Mouse (Mus musculus): ENCODE results near the gene Dpf2.

Dpf2 gene

DNA sequence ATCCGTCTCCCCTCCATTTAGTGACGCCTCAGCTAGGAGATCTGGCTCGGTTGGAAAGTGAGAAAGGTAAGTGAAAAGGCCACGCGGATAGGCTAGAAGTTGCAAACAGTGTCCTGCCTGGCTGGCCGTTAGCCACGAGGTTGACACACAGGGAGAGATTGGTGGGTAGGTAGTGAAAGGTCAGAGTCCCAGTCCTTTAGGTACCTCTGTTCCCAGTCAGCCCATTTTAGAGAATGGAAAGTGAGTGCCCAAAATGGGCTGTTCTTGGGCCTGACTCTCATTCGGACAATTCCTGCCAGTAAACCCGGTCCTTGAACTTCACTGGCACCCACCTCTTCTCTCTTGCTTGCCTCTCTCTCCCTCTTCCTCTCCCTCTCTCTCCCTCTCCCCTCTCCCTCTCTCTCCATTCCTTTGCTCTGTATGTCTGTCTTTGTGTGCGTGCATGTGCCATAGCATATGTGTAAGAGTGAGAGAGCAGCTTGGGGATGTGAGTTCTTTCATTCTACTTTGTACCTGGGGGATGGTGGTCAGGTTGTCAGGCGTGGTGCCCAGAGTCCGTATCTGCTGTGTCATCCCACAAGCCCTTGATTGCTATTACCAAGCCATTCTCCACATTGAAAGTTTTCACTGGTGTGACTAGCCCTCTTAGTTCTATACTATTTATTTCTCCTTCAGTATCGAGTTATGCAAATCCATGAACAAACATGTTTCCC, at the start of gene Dpf2:
Gene Dpf2 (minus strand): TSS at position 4 of the 713 bp plus-strand sequence.
- in situ Hi-C loops (cut with MboI, MseI) = no loop called here

DNA sequence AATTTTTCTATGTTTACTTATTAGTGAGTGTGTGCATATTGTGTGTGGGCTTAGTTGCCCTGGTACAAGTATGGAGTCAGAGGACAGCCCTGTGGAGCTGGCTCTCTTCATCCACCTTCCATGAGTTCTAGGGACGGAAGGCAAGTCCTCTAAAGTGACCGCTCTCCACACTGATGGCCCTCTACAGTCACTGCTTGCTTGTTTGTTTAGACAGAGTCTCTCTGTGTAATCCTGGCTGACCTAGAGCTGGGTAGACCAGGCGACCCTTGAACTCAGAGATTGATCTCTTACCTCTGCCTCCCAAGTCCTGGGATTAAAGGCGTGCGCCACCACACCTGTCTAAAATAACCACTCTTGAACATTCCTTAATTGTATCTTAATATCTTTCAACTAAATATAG, 44.6 kb upstream of the Dpf2 start:
- in situ Hi-C loops (cut with MboI, MseI) = no loop called here

DNA sequence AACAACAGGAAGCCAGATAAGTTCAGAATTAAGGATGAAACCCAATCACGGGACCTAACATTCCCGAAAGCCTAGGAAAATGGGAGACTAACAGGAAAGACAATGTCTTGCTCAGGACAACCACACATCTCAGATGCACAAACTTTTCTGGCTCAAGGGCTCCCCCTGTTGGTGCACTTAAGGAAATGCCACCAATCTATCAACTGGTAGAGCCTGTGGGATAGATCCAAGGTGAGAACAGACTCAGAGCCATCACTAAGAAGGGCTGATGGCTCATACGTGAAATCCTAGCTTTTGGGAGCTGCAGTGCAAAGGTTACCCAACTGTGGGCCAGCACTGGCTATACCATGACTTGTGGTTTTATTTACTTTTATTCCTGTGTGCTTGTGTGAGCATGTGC, 43.9 kb upstream of the Dpf2 start:
- in situ Hi-C loops (cut with MboI, MseI) = no loop called here

DNA sequence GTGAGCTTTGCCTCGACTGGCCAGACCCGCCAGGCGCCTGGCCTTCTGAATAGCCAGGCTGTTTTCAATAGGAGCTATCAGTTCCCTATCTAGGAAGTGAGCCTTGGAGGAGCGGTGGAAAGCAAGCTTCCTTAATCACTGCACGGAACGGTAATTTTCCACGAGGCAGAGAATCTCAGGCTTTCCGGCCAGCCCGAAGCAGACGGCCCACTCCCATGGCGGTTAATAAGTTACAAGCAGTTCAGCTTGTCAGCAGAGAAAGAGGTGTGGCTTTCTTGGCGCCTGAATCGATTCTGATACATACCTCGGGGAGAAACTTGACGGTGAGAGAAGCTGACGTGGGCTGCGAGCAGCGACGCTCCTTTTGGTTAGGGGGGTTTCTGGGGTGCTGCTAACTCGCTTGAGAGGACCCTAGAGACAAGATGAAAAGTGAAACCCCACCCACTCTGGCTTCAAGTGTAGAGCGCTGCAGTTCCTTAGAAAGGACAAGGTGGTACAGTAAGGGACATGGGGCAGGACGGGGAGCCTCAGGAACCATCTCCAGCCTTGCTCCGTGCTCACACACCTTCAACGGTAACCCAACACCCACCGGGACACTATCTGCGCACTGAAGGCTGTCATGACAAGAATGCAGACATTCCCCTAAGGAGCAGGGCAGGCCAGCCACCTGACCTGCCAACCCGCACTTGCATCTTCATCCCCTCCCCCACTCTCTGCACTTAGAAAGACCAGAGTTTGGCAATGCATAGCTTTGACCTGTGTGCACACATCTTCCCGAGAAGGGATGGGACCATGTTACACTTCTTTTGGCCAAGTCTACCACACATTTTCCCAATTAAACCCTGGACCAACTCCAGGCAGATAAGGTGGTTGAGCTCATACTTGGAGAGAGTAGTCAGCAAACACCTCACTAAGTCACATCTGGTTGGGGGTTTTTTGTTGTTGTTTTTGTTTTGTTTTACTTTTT, 43.2 kb upstream of the Dpf2 start:
- in situ Hi-C loops (cut with MboI, MseI) = no loop called here

DNA sequence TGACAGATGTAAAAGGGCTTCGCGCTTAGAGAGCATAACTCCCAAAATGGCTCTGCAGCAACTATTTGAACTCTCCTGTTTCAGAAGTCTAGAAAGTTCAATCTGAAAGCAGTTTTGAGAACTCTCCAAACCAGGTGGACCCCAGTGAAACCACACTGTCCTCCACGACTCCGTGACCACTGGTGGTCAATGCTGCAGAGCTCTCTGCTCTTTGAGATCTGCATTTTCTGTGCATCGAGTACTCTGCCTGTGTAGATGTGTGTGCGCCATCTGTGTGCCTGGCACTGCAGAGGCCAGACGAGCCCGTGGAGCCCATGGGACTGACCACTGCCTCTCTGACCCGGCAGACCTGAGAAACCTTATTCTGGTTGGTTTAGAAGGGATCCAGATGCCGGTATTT, 42.1 kb upstream of the Dpf2 start:
- in situ Hi-C loops (cut with MboI, MseI) = no loop called here

DNA sequence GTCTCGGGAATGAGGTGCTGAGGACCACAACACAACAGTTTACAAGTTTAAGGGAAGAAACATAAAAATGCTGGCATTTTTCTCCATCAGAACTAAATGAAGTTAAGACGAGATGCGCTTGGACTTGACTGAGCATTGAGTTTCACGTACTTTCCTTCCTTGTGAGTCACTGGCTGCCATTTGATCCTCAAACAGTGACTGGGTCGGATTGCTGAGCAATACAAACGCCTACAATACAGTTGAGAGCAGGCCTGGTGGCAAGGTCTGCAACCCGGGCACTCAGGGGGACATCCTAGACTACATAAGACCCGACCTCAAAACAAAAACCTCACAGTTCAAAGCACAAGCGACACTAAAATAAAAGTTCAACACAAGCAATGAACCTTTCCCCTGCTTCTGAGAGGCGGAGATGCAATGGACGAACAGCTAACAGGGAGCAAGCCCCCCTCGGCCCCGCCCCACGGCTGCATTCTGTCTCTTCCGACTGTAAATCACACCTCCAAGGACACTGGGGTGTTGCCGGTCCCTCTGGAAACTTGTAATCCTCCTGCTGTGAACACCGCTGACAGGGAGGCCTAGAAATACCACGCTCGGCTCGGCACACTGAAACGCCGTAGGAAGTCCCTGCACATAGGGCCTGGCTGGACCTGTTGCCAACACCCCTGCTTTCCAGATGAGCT, 41.4 kb upstream of the Dpf2 start:
- in situ Hi-C loops (cut with MboI, MseI) = no loop called here

DNA sequence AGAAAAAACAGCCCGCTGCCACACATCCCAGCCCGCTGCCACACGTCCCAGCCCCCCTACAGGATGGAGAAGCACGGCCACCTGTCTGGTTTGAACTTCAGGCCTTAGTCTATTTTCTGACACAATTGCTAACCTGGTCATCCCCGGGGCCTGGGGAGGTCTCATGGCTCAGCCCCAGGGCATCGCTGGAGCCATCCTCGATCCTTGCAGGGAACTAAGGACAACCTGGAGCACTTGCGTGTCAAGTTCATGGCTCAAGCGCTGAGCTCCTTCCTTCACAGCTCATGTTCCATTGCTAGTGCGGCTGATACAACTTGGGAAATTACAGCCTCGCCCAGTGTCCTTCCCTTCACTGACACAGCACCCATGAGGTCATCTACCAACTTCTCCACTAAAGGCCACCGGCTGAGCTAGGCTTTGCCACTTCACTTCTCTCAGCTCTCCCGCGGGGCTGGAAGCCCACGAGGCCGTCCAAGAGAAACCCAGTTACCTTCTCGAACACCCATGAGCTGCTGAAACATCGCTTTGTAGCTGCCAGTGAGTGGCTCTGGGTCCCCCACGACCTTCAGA, 40.5 kb upstream of the Dpf2 start:
- in situ Hi-C loops (cut with MboI, MseI) = no loop called here

DNA sequence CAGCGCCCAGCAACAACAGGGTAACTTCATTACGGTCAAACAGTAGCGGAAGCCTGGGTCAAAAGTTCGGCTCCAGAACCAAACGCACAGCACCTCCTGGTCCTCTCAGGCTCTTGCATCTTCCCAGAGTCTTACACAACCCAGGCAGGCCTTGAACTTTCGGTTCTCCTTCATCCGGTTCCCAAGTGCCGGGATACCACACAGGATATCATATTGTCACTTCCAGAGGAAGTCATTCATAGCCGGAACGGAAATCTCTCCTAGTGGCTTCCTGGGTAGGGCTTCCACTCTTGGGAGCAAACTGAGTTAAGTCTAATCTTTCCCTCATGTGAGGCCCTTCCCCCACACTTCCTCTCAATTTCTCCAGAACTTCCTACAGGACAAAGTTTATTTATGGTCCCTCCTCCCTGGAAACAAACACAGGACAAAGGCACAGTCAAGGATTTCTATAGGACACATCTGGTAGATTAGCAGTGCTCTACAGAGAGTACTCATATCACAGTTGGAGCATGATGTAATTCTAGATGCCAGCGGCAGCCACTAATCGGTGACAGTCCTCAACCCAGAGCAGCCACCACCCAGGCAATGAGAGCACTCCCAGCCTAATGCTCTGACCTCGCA, 39.4 kb upstream of the Dpf2 start:
- in situ Hi-C loops (cut with MboI, MseI) = no loop called here

DNA sequence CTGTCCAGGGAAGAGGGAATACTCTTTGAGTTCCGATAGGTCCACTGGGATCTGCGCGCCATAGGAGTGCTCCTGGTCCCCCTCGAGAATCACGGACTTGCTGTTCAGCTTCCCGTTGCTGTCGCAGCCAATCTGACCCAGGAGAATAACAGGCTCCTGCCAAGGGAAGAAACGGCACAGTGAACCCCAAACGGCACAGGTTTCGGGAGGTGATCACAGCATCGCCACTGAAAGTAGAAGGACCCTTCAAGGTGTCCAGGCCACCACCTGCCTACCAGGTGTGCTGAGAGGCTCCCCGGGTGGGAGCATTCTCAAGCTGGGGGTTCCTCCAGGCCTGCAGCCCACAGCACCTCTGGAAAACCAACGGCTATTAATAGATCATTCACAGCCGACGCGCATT, 38.8 kb upstream of the Dpf2 start:
- in situ Hi-C loops (cut with MboI, MseI) = no loop called here

DNA sequence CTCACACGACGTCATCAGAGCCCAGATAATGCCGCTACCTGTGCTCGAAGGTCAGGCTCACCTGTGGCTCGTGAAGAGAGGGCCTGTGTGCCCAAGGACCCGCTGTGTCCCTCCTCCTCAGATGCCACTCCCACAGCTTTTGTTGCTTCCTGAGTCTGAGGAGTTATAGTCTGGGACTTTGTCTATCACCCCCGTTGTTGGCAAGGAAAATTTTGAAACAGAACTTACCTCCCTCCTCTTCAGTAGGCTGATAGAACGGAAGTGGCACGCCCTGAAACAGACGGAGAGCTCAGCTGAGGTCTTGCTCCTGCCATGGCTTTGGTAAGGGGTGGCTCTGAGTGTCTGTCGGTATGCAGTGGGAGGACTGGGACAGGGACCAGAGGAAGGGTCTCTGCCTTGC, 37.4 kb upstream of the Dpf2 start:
- in situ Hi-C loops (cut with MboI, MseI) = no loop called here

DNA sequence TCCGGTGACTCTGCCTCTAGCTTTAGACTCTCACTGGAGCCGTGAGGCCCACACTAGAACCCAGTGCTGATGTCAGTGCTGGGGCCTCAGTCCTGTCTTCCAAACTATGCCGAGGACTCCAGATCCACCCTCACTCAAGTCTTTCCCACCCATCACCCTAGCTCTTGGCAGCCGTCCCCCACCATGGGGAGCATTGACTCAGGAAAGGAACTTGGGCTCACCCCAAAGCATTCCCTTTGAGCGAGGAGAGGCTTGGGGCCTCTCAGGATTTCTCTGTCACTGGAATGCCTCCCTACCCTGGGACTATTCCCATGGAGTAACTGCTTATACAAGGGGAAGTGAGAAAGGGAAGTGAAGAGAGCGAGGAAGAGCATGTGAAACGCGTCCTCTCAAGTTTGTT, 33.1 kb upstream of the Dpf2 start:
- in situ Hi-C loops (cut with MboI, MseI) = no loop called here

DNA sequence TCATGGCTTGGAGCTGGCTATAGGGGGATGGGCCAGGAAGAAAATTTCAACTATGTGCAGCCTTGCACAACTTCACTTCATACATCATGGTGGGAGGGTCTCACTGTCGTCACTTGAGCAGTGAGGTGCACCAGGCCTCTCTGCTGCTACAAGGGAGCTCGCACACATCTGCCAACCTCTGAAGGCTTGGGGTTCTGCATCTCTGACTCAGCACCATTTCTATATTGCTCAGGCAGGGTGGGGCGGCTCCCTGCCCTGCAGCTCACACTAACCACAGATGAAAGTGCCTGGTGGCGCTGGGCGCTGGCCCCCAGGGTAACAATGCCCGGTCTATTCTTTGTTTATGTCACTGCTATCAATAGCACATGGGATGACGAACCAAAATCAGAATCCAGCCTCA, 32.2 kb upstream of the Dpf2 start:
- in situ Hi-C loops (cut with MboI, MseI) = no loop called here

DNA sequence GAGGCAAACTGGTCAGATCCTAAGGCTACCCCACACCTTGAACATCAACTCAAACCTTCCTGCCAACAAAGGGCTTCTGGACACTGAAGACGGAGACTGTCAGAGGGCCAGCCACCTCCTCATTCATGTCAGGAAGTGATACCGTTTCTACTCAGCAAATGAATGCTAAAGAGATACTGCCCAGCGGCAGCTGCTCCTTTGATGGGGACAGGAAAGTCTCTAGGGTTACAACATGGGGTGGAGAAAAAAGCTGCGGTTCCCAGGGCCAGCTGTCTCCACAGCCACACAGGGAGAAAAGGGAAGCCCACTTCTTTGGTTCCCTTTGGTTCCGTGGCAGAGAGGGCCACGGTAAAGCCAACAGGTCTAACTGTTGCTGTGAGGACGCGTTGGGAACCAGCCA, 31.3 kb upstream of the Dpf2 start:
- in situ Hi-C loops (cut with MboI, MseI) = no loop called here

DNA sequence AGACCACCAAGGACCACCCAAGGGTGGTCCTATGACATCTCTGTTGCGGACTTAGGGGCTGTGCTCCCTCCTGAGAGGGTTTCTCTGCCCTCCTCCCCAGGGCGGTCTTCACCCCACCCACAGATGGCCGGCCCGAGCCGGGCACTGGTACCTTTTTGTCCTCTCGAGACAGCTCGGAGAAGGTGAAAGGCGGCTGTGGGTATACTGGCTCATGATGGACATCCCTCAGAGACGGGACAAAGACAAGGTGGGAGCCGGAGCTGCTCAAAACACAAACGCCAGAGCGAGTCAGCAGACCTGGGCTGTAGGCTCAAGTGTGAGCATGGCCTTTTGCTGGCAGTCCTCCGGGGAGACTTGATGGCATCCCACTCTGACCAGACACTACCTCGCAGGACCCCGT, 30.6 kb upstream of the Dpf2 start:
- in situ Hi-C loops (cut with MboI, MseI) = no loop called here

DNA sequence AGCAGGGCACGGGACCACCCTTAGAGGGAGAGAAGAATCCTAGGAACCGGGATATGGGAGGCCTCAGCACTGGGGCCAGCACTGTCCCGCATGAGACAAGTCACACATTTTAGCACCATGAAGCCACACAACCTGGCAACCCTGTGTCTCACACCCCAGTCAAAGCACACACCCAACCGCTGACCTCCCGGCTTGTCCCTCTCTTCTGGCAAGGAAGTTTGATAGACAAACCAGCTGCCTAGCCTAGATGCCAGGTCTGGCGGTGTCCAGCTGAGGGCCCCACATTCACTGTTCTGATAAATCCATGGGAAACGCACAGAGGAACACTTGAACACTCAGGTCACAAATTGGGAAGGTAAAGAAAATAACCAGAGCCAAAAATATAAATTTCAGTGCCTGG, 29.8 kb upstream of the Dpf2 start:
- in situ Hi-C loops (cut with MboI, MseI) = no loop called here

DNA sequence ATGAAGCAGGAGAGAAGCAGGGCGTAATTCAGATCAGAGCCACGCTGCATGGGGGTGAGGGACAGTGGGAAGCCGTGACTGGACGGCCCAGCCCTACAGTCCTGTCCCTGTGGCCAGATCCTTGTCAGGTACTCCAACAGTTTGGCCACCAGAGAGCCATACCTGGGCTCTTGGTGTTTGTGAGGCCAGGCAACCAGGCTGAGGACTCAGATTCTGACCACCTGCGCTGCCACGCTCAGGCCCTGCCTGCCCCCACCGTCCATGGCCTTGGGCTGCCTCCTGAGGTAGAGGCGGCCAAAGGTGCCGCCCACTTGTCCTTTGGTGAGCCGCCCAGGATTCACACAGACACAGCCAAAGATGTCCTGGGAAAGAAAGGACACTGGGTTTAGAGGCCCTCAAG, 27.8 kb upstream of the Dpf2 start:
- in situ Hi-C loops (cut with MboI, MseI) = no loop called here

DNA sequence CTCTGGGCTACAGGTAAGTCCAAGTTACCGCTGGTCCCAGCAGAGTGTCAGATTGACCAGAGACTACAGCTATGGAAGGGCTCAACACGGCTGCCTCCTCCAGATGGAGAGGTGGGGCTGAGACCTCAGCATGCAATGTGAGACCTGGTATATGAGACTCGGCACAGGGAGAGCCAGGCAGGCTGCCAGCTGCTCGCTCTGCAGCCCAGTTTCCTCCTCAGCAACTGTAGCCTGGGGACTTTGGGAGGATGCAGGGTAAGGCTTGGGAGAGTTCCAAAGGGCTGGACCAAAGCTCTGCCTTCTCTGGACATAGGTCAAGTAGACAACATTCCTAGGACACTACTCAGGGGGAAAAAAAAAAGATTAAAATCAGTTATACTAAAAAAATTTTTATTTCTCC, 27.4 kb upstream of the Dpf2 start:
- in situ Hi-C loops (cut with MboI, MseI) = no loop called here

DNA sequence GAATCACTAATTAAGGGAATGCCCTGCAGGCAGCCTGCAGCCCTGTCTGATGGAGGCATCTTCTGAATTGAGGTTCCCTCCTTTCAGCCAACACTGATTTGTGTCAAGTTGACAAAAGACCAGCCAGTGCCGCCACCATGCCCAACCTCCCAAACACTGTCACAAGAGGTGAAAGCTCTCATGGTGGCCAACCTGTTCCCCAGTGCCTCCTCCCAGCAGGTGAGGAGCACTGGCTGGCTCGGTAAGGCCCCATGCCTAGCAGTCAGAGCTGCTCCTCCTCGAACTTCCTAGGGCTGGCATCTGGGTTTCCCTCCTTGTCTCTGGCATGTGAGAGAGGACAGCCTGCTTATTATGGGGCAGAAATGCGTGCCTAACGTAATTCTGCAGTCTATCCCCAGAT, 26.9 kb upstream of the Dpf2 start:
- in situ Hi-C loops (cut with MboI, MseI) = no loop called here

DNA sequence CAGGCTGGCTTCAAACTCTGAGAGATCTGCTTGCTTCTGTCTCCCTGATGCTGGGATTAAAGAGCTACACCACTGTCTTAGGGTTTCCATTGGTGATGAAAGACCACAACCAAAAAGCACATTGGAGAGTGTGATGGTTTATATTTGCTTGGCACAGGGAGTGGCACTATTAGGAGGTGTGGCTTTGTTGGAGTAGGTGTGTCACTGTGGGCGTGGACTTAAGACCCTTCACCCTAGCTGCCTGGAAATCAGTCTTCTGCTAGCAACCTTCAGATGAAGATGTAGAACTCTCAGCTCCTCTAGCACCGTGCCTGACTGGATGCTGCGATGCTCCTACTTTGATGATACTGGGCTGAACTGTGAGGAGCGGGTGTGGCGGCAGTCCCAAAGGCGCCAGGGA, 25.7 kb upstream of the Dpf2 start:
- in situ Hi-C loops (cut with MboI, MseI) = no loop called here

DNA sequence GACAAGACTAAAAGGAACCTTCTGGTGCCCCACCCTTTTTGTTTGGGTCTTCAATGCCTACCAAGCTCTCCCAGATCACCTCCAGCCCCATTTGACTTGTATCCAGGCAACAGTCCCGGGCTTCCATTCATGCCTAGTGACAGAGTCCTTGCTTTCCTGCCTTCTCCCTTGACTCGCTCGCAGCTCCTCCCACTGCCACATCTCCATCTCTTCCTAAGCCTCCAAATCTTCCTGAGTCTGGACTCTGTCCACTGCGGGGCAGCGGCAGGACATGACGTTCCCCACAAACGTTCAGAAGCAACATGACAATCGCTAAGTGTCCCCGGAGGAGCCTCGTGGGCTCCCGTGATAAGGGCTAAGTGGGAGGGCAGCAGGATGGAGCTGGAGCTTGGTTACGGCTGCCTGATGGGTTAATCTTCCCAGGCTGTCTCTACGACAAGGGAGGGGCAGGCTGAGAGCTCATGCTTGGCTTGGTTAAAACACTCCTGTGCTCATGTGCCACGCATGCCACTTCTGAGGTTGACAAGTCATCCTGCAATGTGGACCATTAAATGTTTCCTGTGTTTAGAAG, 25.1 kb upstream of the Dpf2 start:
- in situ Hi-C loops (cut with MboI, MseI) = no loop called here

DNA sequence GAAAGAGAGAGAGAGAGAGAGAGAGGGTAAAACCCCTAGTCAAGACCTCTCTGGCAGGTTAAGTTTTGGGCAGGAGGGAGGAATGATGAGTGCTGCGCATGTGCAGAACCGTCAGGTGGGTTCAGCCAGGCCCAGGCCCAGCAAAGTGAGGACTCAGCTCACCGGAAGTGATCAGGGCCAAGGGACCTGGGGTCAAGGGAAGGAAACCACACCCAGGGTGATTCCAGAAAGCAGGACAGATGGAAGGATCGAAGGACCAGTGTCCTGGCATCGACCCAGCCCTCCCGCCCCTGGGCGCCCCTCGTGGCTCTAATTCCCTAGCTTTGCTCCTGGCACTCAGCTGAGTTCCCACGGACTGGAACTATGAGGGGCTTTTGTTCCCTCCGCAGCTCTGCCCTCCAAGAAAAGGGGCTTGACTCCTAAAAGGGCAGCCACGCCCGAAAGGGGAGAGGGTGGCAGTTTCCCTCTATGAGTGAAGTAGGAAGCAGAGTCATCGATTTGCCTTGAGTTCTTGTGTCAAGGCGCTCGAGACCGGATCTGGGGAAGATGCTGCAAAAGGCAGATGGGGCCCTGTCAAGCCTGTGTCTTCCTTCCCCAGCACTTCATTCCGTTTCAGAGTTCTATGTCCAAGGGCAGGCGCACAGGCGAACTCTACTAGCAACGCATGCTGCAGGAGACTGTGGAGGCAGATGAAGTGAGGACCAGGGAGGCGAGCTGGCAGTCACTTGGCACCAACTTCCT, 24.5 kb upstream of the Dpf2 start:
- in situ Hi-C loops (cut with MboI, MseI) = no loop called here

Measured in regulatory T cell (primary cell).